Mouse (Mus musculus) fibroblast of lung, adult 2 months (primary cell): ENCODE measurements around the gene Ugt1a1.

ENCODE experiments used
- DNase-seq: peaks from one replicate; pipeline ENCODE4 v3.0.0-alpha.2; 2011; ENCODE audit warnings: low read depth

Ugt1a1 gene

GRCm38 (mm10) chr1:88234646-88235045, 22.9 kb downstream of the Ugt1a1 start:
- no peak for DNase-seq

- DNase-seq, result no peak
Measured at GRCm38 (mm10) chr1:88235046-88235893, 23.5 kb downstream of the Ugt1a1 start.

- no peak for DNase-seq
Measured at GRCm38 (mm10) chr1:88235894-88236415, 24.2 kb downstream of the Ugt1a1 start.

GRCm38 (mm10) chr1:88237311-88237710, 25.6 kb downstream of the Ugt1a1 start:
- DNase-seq, result no peak

- no peak for DNase-seq
Measured at GRCm38 (mm10) chr1:88238771-88239170, 27.0 kb downstream of the Ugt1a1 start.

GRCm38 (mm10) chr1:88240072-88240471, 28.3 kb downstream of the Ugt1a1 start:
- DNase-seq, result no peak

- DNase-seq, result no peak
Measured at GRCm38 (mm10) chr1:88240579-88240978, 28.8 kb downstream of the Ugt1a1 start.

- DNase-seq, result no peak
Measured at GRCm38 (mm10) chr1:88243861-88244260, 32.1 kb downstream of the Ugt1a1 start.

GRCm38 (mm10) chr1:88245881-88246280, 34.1 kb downstream of the Ugt1a1 start:
- DNase-seq, result no peak

GRCm38 (mm10) chr1:88246386-88246785, 34.6 kb downstream of the Ugt1a1 start:
- DNase-seq, result no peak

GRCm38 (mm10) chr1:88247660-88248059, 35.9 kb downstream of the Ugt1a1 start:
- DNase-seq, result no peak

GRCm38 (mm10) chr1:88248658-88249057, 36.9 kb downstream of the Ugt1a1 start:
- no peak for DNase-seq

GRCm38 (mm10) chr1:88249596-88249995, 37.8 kb downstream of the Ugt1a1 start:
- no peak for DNase-seq

GRCm38 (mm10) chr1:88250023-88250422, 38.3 kb downstream of the Ugt1a1 start:
- no peak for DNase-seq

- DNase-seq, result no peak
Measured at GRCm38 (mm10) chr1:88253106-88253505, 41.3 kb downstream of the Ugt1a1 start.

- DNase-seq, result no peak
Measured at GRCm38 (mm10) chr1:88253540-88253939, 41.8 kb downstream of the Ugt1a1 start.

- no peak for DNase-seq
Measured at GRCm38 (mm10) chr1:88254793-88255465, 43.2 kb downstream of the Ugt1a1 start.

GRCm38 (mm10) chr1:88255466-88255857, 43.7 kb downstream of the Ugt1a1 start:
- DNase-seq, result no peak

- DNase-seq, result no peak
Measured at GRCm38 (mm10) chr1:88255989-88256754, 44.4 kb downstream of the Ugt1a1 start.

- no peak for DNase-seq
Measured at GRCm38 (mm10) chr1:88256886-88257663, 45.3 kb downstream of the Ugt1a1 start.

GRCm38 (mm10) chr1:88257681-88258080, 45.9 kb downstream of the Ugt1a1 start:
- DNase-seq, result no peak

- no peak for DNase-seq
Measured at GRCm38 (mm10) chr1:88258361-88258760, 46.6 kb downstream of the Ugt1a1 start.
